Mouse (Mus musculus): ENCODE measurements at regions not wholly inside any gene's neighbourhood (a gene's known extent, or its start where the extent isn't known, plus 50 kb on each side); places are given as distances from the start of the nearest gene placed in this dataset.
A peak's percentile ranks its signal among the peaks of the same experiment; 100 is the strongest.
"Not testable (repeated sequence)": the region's sequence is repeated elsewhere in the genome, so short reads cannot be mapped to it uniquely, and the experiment has no call there.

- DNase-seq (ENCODE audit: low read depth): no peak
Measured at GRCm38 (mm10) chr5:40177982-40178748, 422.9 kb upstream of the Hs3st1 start.

DNA sequence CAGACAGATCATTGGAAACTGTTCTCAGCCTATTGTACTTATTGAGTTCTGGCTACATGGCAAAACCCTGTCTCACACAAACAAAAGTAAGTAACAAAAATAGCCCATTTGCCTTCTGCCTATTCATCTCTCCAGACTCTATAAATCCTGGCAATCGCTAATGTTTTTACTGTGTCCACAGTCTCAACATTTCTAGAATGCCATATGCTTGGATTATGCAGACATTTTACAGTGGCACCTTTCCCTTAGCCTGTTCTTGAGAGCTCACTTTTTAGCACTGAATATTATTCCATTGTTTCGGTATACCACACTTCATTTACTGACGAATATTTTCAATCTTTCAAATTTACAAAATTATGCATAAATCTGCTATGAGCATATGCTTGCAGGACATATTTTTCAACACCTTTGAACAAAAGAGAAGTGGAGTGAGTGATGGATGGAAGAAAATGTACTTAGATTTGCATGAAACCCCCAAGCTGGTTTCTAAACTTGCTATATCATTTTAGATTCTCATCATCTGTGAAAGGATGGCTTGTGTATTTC, 381.5 kb upstream of the Hs3st1 start:
- no peak for DNase-seq (ENCODE audit: low read depth)

DNA sequence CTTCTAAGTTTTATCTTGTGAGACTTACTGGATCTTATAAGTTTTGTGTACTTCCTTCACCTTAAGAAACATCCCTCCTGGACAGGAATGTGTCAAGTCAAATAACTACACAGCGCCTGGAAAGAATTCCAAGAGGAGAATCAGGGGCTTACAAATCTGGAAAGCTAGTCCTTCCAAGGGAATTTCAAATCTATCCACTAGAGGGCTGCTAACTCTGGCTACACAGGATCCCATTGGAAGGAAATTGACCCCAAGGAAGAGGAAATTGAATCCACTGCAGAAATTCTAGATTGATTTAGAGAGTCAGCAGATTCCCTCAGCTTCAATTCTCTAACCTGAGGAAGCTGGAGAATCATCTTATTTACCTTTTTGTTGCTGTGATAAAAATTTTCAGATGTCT, 369.1 kb upstream of the Hs3st1 start:
- DNase-seq (ENCODE audit: low read depth): no peak

- no peak for DNase-seq (ENCODE audit: low read depth)
Measured at GRCm38 (mm10) chr5:40116849-40117248, 361.6 kb upstream of the Hs3st1 start.

DNA sequence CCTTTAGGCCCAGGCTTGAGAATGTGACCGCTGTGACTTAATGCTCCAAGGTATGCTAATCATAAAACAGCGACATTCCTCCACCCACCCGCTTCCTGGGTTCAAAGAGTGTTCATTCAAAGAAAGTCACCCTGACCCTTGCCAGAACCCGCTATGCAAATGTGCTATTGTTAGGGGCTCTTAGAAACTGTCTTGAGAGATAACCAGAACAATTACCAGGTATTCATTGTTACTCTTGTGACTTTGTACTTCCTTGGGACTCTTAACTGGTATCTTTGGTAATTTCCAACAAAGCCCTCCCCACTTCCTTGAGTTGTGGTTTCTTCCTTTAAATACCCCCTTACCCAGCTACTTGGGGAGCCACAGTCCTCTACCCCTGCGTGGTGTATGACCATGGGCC, 334.3 kb upstream of the Hs3st1 start:
- DNase-seq (ENCODE audit: low read depth): not testable (repeated sequence)

- DNase-seq (ENCODE audit: low read depth): no peak
Measured at GRCm38 (mm10) chr5:40045288-40045687, 290.0 kb upstream of the Hs3st1 start.

DNA sequence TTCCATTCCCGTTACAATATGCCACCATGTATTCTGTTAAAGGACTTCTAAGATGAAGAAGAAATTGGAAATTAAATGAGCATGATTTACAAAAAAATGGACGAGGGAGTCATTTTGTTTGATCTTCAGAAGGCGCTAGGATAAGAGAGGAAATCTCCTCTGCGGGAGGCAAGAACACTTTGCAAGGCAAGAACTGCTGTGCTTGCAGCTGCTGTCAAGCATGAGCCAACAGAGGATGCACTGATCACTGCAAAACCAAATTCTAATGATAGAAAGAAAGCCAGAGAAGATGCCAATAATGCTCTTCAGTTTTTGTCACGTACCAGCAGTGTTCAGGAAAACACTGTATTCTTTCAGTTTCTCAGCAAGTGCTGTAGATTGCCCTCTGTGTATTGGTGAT, 279.2 kb upstream of the Hs3st1 start:
- DNase-seq (ENCODE audit: low read depth): no peak

GRCm38 (mm10) chr5:40033686-40034085, 278.4 kb upstream of the Hs3st1 start:
- no peak for DNase-seq (ENCODE audit: low read depth)

- no peak for DNase-seq (ENCODE audit: low read depth)
Measured at GRCm38 (mm10) chr5:40030261-40030660, 275.0 kb upstream of the Hs3st1 start.

GRCm38 (mm10) chr5:40015946-40016345, 260.7 kb upstream of the Hs3st1 start:
- peak; percentile 1 for DNase-seq (ENCODE audit: low read depth)

DNA sequence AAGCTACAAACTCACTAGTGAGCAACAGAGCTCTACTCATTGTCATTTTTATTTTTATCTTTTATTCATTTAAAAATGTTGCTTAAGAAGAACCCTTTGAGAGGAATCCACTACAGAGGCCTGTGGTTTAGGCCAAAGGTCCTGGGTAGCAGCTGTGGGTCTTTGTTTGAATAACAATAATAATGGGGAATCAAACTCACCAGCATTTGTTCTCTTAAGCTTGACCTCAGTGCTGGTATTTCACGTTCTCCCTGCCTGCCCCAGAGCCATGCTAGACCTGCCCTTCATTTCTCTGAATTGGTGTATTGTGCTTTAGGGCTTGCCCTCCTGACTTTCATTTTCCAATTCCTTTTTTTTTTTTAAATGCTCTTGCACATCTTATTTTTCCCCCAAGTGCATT, 232.8 kb upstream of the Hs3st1 start:
- DNase-seq (ENCODE audit: low read depth): no peak

GRCm38 (mm10) chr5:39964371-39964770, 209.1 kb upstream of the Hs3st1 start:
- DNase-seq (ENCODE audit: low read depth): no peak

DNA sequence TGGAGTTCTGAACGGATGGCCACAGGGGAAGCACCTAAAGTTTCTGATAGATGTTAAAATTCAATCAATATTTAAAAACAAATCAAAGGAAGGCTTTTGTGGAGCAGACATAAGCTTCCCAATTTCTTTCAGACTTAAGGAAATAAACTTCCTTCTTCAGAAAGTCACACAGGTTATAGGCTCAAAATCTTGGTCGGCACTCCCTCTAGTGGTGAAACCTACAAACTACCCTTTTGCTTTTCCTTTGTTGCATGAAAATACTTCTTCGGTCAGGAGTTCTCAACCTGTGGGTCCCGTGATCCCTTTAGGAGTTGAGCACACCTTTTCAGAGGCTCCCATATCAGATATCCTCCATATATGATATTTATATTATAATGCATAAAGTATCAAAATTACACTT, 205.7 kb upstream of the Hs3st1 start:
- DNase-seq (ENCODE audit: low read depth): peak; percentile 25

DNA sequence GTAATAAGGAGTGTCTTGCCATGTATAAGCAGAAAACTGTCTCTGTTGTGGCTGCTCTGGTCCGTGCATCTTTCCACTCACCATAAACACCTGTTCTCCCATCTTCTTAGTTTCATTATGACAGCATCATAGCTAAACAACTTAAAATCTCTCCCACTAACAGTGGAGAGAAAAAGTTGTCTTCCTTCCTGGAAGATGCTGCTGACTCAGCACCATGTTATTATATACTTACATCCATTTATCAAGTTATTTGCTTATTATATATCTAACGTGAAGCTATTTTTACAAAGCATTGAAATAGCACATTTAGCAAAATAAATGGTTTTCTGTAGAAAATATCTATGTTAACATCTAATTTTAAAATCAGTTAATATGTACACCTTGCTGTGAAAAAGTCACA, 180.3 kb upstream of the Hs3st1 start:
- DNase-seq (ENCODE audit: low read depth): no peak

DNA sequence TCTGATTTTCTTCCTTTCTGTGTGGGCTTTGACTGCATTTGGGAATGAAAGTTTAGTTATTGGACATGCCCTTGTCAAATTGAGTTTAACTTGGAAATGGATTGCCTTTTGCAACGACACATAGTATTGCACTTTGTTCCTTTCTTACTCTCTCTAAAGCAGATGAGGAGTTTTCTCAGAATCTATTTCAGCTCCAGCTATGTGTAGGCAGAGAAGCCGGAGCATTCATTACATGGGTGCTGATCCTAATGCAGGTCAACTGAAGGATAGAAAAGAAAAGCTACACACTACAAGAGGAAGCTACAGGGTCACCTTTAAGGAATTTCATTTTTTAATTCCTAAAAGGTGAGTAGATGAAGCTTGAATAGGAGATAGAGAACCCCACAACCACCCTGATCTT, 176.6 kb upstream of the Hs3st1 start:
- no peak for DNase-seq (ENCODE audit: low read depth)

GRCm38 (mm10) chr5:39909369-39909768, 154.1 kb upstream of the Hs3st1 start:
- DNase-seq (ENCODE audit: low read depth): no peak

- no peak for DNase-seq (ENCODE audit: low read depth)
Measured at GRCm38 (mm10) chr5:39871723-39872085, 116.4 kb upstream of the Hs3st1 start.

GRCm38 (mm10) chr5:39870835-39871722, 115.8 kb upstream of the Hs3st1 start:
- DNase-seq (ENCODE audit: low read depth): no peak

DNA sequence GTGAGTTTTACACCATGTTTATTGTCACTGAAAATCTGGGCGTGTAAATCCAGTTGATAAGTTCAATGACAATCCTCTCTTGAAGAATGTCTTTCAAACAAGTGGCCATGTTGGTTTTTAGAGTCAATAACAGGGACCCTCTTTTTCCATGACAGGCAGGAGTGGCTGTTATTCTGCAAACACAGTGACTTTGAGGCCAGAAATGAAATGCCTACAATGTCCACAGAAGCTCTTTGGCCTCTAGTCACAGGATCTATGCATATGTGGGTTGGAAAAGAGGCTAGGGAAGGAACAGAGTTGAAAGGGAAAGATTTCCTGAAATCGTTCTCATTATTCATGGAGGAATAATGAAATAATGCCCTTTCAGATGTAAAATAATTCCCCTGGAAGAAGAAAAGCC, 101.9 kb upstream of the Hs3st1 start:
- no peak for DNase-seq (ENCODE audit: low read depth)

DNA sequence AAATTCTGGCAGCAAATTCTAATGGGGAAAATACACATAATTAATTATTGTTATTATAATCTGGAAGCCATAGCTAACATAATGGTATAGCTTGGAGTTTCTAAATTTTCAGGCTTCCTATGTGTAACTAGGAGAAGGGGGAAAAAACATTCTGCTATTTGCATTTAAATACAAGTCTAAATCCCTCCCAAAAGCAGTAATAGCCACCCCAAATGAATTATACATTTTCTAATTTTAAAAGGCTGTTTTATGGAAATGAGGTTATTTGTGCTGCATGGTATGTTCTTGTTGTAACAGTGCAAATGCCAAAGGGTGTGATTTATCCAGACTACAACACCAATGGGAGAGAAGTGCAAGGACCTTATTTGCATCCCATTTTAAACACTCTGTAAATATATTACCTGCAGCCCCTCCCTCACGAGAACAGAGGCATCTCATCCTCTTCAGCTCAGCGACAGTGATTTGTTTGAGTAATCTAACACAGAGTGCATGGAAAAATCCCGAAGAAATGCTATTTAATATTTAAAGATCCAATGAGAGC, 101.4 kb upstream of the Hs3st1 start:
- DNase-seq (ENCODE audit: low read depth): no peak

DNA sequence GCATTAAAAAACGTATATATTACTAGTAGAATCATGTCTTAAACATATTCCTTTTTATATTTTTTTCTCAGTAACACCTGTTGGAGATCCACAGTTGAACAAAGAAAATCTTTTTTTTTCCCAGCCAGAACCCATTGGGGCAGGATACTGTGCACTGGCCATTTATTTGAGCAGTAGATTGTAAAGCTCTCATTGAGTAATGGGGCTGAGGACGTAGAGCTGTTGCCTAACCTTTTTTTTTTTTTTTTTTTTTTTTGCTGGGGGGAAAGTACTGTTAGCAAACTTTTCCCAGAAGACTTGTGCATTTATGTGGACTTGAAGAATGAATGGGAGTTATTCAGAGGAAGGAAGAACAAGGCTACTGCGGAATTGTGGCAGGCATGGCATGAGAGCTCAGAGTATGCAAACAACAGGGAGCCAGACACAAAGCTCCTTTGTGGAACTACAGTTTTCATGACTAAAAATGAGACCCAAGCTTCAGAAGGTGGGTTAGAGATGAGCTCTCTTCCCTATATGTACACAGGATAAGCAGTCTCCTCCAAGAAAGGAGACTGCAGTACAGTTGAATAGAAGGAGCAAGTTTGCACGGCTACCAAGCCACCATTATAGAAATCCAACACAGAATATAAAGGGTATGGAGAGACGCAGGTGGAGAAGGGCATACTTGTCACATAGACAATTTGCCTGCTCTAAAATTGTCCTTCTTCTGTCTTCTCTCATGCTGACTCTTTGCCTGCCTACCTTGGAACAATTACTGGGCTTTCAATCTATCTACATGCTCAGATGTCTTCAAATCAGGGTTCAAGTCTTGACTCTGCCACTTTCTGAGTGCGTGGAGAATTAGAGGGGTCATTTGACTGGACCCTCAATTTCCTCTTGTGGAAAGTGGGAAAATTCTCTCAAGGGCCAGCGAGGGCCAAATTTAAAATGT, 100.7 kb upstream of the Hs3st1 start:
- no peak for DNase-seq (ENCODE audit: low read depth)

GRCm38 (mm10) chr5:39847187-39847586, 91.9 kb upstream of the Hs3st1 start:
- DNase-seq (ENCODE audit: low read depth): no peak

All from NIH3T3 (cell line).